Mouse (Mus musculus) lung, adult 18-20 months (tissue): ENCODE results near the gene Scgb1b2.

Experiments
- DNase-seq, 2 experiments: peaks; one replicate each; pipeline ENCODE4 v3.0.0; 2022; ENCODE audit warnings: mixed read lengths in 2 of 2

Gene Scgb1b2

DNA sequence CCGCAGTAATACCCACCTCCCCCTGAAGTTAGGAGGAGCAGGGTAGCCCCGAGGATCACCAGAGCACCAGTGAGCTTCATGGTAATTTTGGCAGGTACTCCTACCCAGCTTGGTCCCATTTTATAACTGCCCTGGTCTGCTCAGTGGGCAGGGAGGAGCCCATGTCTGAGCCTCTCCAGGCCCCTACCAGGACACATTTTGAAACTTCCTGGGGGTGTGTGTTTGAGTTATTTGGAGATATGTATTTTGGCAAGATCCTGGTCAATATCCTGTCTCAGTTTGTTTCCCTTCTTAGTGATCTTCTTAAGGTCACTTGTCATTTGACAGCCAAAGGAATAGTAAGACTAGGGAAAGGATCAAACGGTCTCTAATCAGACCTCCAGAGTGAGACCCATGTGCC is at the start of gene Scgb1b2:
Gene Scgb1b2 (minus strand): TSS at position 101 of the 400 bp plus-strand sequence.
- DNase-seq: no peak

DNA sequence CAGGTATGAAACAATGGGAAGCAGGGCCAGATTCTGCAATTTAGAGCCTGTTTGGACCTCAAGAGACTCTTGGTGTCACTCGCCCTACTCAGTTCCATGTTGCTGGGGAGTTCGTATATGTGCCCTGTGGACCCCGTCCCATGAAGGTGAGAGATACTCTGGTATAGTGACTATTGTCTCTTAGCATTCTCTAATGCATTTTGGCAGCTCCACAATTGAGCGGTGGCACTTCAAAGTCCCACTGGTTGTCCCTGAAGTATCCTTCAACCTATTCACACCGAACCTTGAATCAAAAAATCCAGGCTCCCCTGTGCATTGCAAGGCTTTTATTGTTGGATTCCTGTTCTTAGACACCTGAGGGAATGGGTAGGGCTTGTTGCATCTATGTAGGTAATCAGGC is 1.4 kb downstream of the Scgb1b2 start, which contains the start of gene Scgb2b2:
Gene Scgb2b2 (plus strand): TSS at position 301 of the 400 bp plus-strand sequence.
- no peak for DNase-seq
